Mouse (Mus musculus) midbrain, embryonic 16.5 days (tissue): ENCODE measurements around the gene Selenon. TPM values are rescaled to one million over a fixed set of nuclear protein-coding genes. Genes with fewer than 3 reads are reported as not detected.

Experiments
- ATAC-seq: fragments of 200-750 bp; cut with Nextera tagmentation; 2 replicates; pipeline ENCODE4 v1.8.0; 2017; ENCODE audit warnings: moderate TSS enrichment
- H3K27ac ChIP-seq: fragments of 300-500 bp; sonication (generic); 2 replicates; pipeline ENCODE4 v1.5.1; 2014; ENCODE audit warnings: mild to moderate bottlenecking, low read length, mixed read lengths
- H3K27me3 ChIP-seq: fragments of 300-500 bp; sonication (generic); 2 replicates; pipeline ENCODE4 v1.6.1; 2014; ENCODE audit warnings: low read depth, low read length, mixed read lengths; ENCODE audit not compliant: control insufficient read depth, insufficient read depth
- H3K36me3 ChIP-seq: fragments of 300-500 bp; sonication (generic); 2 replicates; pipeline ENCODE4 v1.6.1; 2014; ENCODE audit warnings: mild to moderate bottlenecking, low read length, moderate library complexity, mixed read lengths; ENCODE audit not compliant: control insufficient read depth, insufficient read depth
- H3K4me1 ChIP-seq: fragments of 300-500 bp; sonication (generic); 2 replicates; pipeline ENCODE4 v1.6.1; 2014; ENCODE audit warnings: mild to moderate bottlenecking, low read length, mixed read lengths; ENCODE audit not compliant: control insufficient read depth, insufficient read depth
- H3K4me2 ChIP-seq: fragments of 300-500 bp; sonication (generic); 2 replicates; pipeline ENCODE4 v1.6.1; 2014; ENCODE audit warnings: mild to moderate bottlenecking, low read length, mixed read lengths
- H3K4me3 ChIP-seq: fragments of 300-500 bp; sonication (generic); 2 replicates; pipeline ENCODE4 v1.5.1; 2014; ENCODE audit warnings: low read depth, mild to moderate bottlenecking, low read length, moderate library complexity, mixed read lengths
- H3K9ac ChIP-seq: fragments of 300-500 bp; sonication (generic); 2 replicates; pipeline ENCODE4 v1.6.1; 2014; ENCODE audit warnings: low read depth, low read length, mixed read lengths
- H3K9me3 ChIP-seq: fragments of 300-500 bp; sonication (generic); replicated peaks from 2 replicates; pipeline ENCODE4 v1.6.1; 2014; ENCODE audit warnings: mild to moderate bottlenecking, low read length, mixed read lengths; ENCODE audit not compliant: control insufficient read depth, poor library complexity, severe bottlenecking
- WGBS: fragments of 180-500 bp; shearing (Covaris S2); extraction: QIAGEN DNeasy Blood & Tissue Kit; methylation state at CpG from one replicate; pipeline ENCODE4 v1.1.7; 2014; 5-methylcytosine and 5-hydroxymethylcytosine counted together
- polyA plus RNA-seq: library from polyadenylated mRNA; unstranded; fragments of >200 nt; fragmentation: Nextera tagmentation; extraction: Ambion mirVana; gene quantifications from 2 replicates; pipeline ENCODE4 v1.2.1, GENCODE M21; 2015

The Selenon gene
- polyA plus RNA-seq, 1 experiment from 2014 or later: 6.7 TPM

DNA sequence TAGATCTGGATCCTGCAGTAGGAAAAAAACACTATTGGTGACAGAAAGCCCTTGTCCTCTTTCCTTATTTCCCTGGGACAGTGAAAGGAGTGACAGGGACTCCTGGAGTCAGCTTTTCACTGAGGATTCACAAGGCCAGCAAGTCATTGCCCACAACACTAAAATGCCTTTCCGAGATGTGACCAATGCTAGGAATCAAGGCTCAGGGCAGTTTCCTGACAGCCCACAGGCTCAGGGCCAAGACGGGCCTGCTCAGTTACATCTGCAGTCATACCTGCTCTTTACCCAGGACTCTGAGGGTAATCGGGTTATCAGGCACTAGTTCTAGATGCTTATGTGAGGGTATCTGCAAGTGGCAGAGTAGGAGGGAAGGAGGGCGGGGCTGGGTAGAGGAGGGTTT, 28.5 kb downstream of the Selenon start:
- 89% methylated on average over 4 of the region's 4 CpGs for WGBS
- Histone ChIP-seq H3K4me2 (no peak overlapping the region), H3K27ac (no peak overlapping the region), H3K36me3 (peaks cover 26% of the 10 kb centered on the region), H3K4me1 (no peaks in the 10 kb centered on the region), H3K9me3 (no peaks in the 10 kb centered on the region), H3K4me3 (no peak overlapping the region), H3K9ac (no peak overlapping the region), H3K27me3 (no peaks in the 10 kb centered on the region)
- no peak for ATAC-seq

DNA sequence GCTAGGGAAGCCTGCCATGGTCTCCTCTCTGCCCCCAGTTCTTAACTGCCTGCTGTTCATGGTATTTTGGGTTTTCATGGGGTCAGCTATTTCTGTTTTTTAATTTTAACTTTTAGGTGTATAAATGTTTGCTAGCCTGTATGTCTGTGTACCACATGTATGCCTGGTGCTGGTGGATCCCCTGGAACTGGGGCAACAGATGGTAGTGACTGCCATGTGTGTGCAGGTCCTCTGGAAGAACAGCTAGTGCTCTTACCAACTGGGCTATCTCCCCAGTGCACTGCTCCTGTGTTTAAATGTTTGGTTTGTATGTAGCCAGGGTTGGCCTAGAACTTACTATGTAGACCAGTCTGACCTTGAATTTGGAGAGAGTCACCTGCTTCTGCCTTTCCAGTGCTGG, 32.7 kb downstream of the Selenon start:
- Histone ChIP-seq H3K4me1 (no peaks in the 10 kb centered on the region), H3K4me2 (no peak overlapping the region), H3K27me3 (no peaks in the 10 kb centered on the region), H3K36me3 (0 out of 2 replicates have a peak, but pooled peaks cover under 1% of the 10 kb centered on the region), H3K9me3 (no peaks in the 10 kb centered on the region), H3K27ac (no peak overlapping the region), H3K4me3 (no peak overlapping the region), H3K9ac (no peak overlapping the region)
- no peak for ATAC-seq

DNA sequence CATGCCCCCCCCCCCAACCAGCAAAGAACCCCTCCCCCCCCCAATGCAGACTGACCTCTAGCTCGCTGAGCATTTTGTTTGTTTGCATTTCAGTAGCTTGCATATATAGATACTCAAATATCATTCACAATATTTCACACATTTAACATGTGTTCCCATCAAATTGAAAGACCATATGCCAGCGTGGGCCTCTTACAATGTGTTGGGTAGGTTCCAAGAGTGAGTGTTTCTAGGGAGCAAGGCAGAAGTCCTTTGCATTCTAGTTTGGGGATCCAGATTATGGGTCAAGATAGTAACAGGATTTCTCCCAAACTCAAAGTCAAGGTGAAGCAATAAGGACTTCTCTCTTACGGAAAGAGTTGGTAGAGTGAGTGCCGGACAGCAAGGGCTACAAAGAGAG, 33.4 kb downstream of the Selenon start:
- Histone ChIP-seq H3K27ac (no peak overlapping the region), H3K27me3 (no peaks in the 10 kb centered on the region), H3K36me3 (no peaks in the 10 kb centered on the region), H3K4me1 (no peaks in the 10 kb centered on the region), H3K9ac (no peak overlapping the region), H3K9me3 (no peaks in the 10 kb centered on the region), H3K4me3 (no peak overlapping the region), H3K4me2 (no peak overlapping the region)
- 93% methylated on average over 4 of the region's 4 CpGs for WGBS
- no peak for ATAC-seq

DNA sequence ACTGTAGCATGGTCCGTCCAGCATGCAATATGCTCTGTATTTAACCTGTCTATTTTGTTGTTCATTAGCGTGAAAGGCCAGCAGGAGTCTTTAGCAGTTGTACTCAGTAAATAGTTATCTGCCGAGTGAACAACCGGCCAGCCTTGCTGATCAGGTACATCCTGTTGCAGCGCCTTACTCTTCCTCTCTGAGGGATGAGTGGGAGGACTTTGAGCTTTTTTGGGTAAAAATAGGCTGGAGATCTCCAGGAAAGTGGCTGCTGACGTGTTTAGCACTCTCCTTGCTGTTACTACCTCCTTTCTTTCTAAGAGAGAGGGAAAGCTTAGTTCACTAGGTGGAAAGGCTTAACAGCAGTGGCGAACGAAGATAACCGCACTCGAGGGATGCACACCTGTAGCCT, 34.2 kb downstream of the Selenon start:
- Histone ChIP-seq H3K4me2 (no peak overlapping the region), H3K27ac (no peak overlapping the region), H3K4me3 (no peak overlapping the region), H3K9ac (no peak overlapping the region), H3K27me3 (no peaks in the 10 kb centered on the region), H3K36me3 (no peaks in the 10 kb centered on the region), H3K4me1 (no peaks in the 10 kb centered on the region), H3K9me3 (no peaks in the 10 kb centered on the region)
- ATAC-seq: no peak
- 91% methylated on average over 10 of the region's 10 CpGs for WGBS

DNA sequence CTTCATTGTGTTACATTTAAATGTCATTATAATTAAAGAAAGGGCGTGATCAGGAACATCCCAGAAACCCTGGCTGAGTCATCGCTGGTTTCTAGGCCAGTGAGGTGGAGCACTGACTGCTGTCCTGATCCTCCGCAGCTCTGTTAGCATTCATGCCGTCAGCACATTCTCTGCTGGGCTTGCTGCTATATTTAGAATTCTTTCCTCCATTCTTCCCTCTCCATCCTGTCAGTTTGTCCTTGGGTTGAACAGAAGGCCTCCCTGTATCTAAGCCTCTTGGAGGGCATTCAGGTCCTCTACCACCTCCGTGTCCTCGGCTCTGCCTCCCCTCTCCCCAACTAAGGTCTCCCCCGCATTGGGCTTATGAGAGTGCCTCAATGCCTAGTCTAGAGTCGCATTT, 35.0 kb downstream of the Selenon start:
- Histone ChIP-seq H3K4me1 (no peaks in the 10 kb centered on the region), H3K4me2 (no peak overlapping the region), H3K9ac (no peak overlapping the region), H3K9me3 (no peaks in the 10 kb centered on the region), H3K27ac (peak overlapping the region; percentile 33; the same call in 1 of the 2 replicates), H3K27me3 (no peaks in the 10 kb centered on the region), H3K4me3 (no peak overlapping the region), H3K36me3 (no peaks in the 10 kb centered on the region)
- 82% methylated on average over 8 of the region's 8 CpGs for WGBS
- ATAC-seq: no peak

GRCm38 (mm10) chr4:134515614-134516013, 36.4 kb downstream of the Selenon start:
- no peak for ATAC-seq
- H3K4me2 ChIP-seq: no peak overlapping the region
- H3K4me1 ChIP-seq: peaks cover 4% of the 10 kb centered on the region; the same call in 1 of the 2 replicates
- no peaks in the 10 kb centered on the region for H3K27me3 ChIP-seq
- no peak overlapping the region for H3K4me3 ChIP-seq
- H3K27ac ChIP-seq: no peak overlapping the region
- no peaks in the 10 kb centered on the region for H3K36me3 ChIP-seq
- 75% methylated on average over 7 of the region's 7 CpGs for WGBS
- no peak overlapping the region for H3K9ac ChIP-seq
- no peaks in the 10 kb centered on the region for H3K9me3 ChIP-seq

- Histone ChIP-seq H3K27ac (no peak overlapping the region), H3K36me3 (no peaks in the 10 kb centered on the region), H3K4me3 (no peak overlapping the region), H3K4me1 (peaks cover 4% of the 10 kb centered on the region; the same call in 1 of the 2 replicates), H3K9me3 (no peaks in the 10 kb centered on the region), H3K9ac (no peak overlapping the region), H3K4me2 (no peak overlapping the region), H3K27me3 (no peaks in the 10 kb centered on the region)
- 97% methylated on average over 11 of the region's 11 CpGs for WGBS
- no peak for ATAC-seq
These were observed 37.5 kb downstream of the Selenon start for GRCm38 (mm10) chr4:134514309-134514930.

GRCm38 (mm10) chr4:134512798-134513197, 39.2 kb downstream of the Selenon start:
- no peak for ATAC-seq
- no peaks in the 10 kb centered on the region for H3K9me3 ChIP-seq
- WGBS: 33% methylated on average over 15 of the region's 15 CpGs
- peaks cover 4% of the 10 kb centered on the region; the same call in 1 of the 2 replicates for H3K4me1 ChIP-seq
- H3K36me3 ChIP-seq: 0 out of 2 replicates have a peak, but pooled peaks cover 2% of the 10 kb centered on the region
- H3K27me3 ChIP-seq: no peaks in the 10 kb centered on the region
- H3K4me2 ChIP-seq: peak overlapping the region; percentile 23; the same call in 1 of the 2 replicates
- no peak overlapping the region for H3K27ac ChIP-seq
- H3K9ac ChIP-seq: 0 out of 2 replicates have a peak overlapping the region, but pooled peaks have one; percentile 10
- no peak overlapping the region for H3K4me3 ChIP-seq

GRCm38 (mm10) chr4:134511730-134512129, 40.2 kb downstream of the Selenon start:
- WGBS: 81% methylated on average over 6 of the region's 6 CpGs
- no peak overlapping the region; the same call in 1 of the 2 replicates for H3K4me2 ChIP-seq
- H3K4me1 ChIP-seq: peaks cover 4% of the 10 kb centered on the region; the same call in 1 of the 2 replicates
- no peak overlapping the region for H3K4me3 ChIP-seq
- peaks cover 12% of the 10 kb centered on the region for H3K36me3 ChIP-seq
- H3K27me3 ChIP-seq: no peaks in the 10 kb centered on the region
- H3K9me3 ChIP-seq: no peaks in the 10 kb centered on the region
- no peak overlapping the region for H3K9ac ChIP-seq
- H3K27ac ChIP-seq: no peak overlapping the region
- no peak for ATAC-seq
